Mouse (Mus musculus) heart, embryonic 14.5 days (tissue): ENCODE measurements around the gene Icam1. TPM values are rescaled to one million over a fixed set of nuclear protein-coding genes. Genes with fewer than 3 reads are reported as not detected.

ENCODE experiments used
- ATAC-seq: fragments of 200-750 bp; cut with Nextera tagmentation; 2 replicates; pipeline ENCODE4 v1.8.0; 2017; ENCODE audit warnings: low read depth, moderate TSS enrichment; ENCODE audit not compliant: insufficient number of reproducible peaks, insufficient read depth, low FRiP score
- H3K27ac ChIP-seq, 2 experiments: fragments of 200-500 bp in 1 of 2; fragments of 300-500 bp in 1 of 2; sonication (generic) in 1 of 2; replicated peaks in 1 of 2; 2 replicates each; pipeline ENCODE4 v1.5.1; 2012 to 2014; ENCODE audit warnings: low read depth in 2 of 2, low read length in 2 of 2, control low read depth in 1 of 2, mild to moderate bottlenecking in 1 of 2, mixed read lengths in 1 of 2; ENCODE audit not compliant: control insufficient read depth in 1 of 2, insufficient read depth in 1 of 2
- H3K27me3 ChIP-seq: fragments of 300-500 bp; sonication (generic); 2 replicates; pipeline ENCODE4 v1.6.1; 2014; ENCODE audit warnings: mild to moderate bottlenecking, low read length, control low read depth; ENCODE audit not compliant: control insufficient read depth, insufficient read depth
- H3K36me3 ChIP-seq: fragments of 300-500 bp; sonication (generic); 2 replicates; pipeline ENCODE4 v1.6.1; 2014; ENCODE audit warnings: mild to moderate bottlenecking, control low read depth, low read length, mixed read lengths; ENCODE audit not compliant: control insufficient read depth, insufficient read depth
- H3K4me1 ChIP-seq, 2 experiments: fragments of 200-500 bp in 1 of 2; fragments of 300-500 bp in 1 of 2; sonication (generic) in 1 of 2; 2 replicates each; pipeline ENCODE4 v1.6.1; 2012 to 2014; ENCODE audit warnings: low read length in 2 of 2, control low read depth in 1 of 2, mixed read lengths in 1 of 2; ENCODE audit not compliant: control insufficient read depth in 2 of 2, insufficient read depth in 2 of 2
- H3K4me2 ChIP-seq: fragments of 300-500 bp; sonication (generic); 2 replicates; pipeline ENCODE4 v1.6.1; 2014; ENCODE audit warnings: mild to moderate bottlenecking, low read length
- H3K4me3 ChIP-seq, 2 experiments: fragments of 200-500 bp in 1 of 2; fragments of 300-500 bp in 1 of 2; sonication (generic) in 1 of 2; 2 replicates each; pipeline ENCODE4 v1.5.1; 2012 to 2014; ENCODE audit warnings: low read length in 2 of 2, mild to moderate bottlenecking in 2 of 2, control low read depth in 1 of 2, low read depth in 1 of 2, moderate library complexity in 1 of 2; ENCODE audit not compliant: control insufficient read depth in 1 of 2, insufficient read depth in 1 of 2
- H3K9ac ChIP-seq: fragments of 300-500 bp; sonication (generic); 2 replicates; pipeline ENCODE4 v1.6.1; 2014; ENCODE audit warnings: mild to moderate bottlenecking, low read length
- H3K9me3 ChIP-seq: fragments of 300-500 bp; sonication (generic); 2 replicates; pipeline ENCODE4 v1.6.1; 2016; ENCODE audit warnings: low read length, control low read depth; ENCODE audit not compliant: control insufficient read depth
- WGBS: fragments of 180-500 bp; shearing (Covaris S2); extraction: QIAGEN DNeasy Blood & Tissue Kit; methylation state at CpG from one replicate; pipeline ENCODE4 v1.1.7; 2014; 5-methylcytosine and 5-hydroxymethylcytosine counted together
- polyA plus RNA-seq: library from polyadenylated mRNA; unstranded; fragments of >200 nt; fragmentation: Nextera tagmentation; extraction: Ambion mirVana; gene quantifications from 2 replicates; pipeline ENCODE4 v1.2.1, GENCODE M21; 2014

Gene Icam1
- polyA plus RNA-seq, 1 experiment from 2014 or later, result 13.9 TPM

- H3K9me3 ChIP-seq, result no peaks in the 10 kb centered on the region
- peaks cover 14% of the 10 kb centered on the region for H3K27me3 ChIP-seq
- H3K9ac ChIP-seq, result no peak overlapping the region
- no peak overlapping the region for H3K27ac ChIP-seq
- peaks cover 16 to 20% of the 10 kb centered on the region in 2 experiments for H3K4me1 ChIP-seq
- H3K36me3 ChIP-seq, result 0 out of 2 replicates have a peak, but pooled peaks cover 6% of the 10 kb centered on the region
- 78% methylated on average over 12 of the region's 12 CpGs for WGBS
- no peak overlapping the region for H3K4me3 ChIP-seq
- no peak overlapping the region for H3K4me2 ChIP-seq
- ATAC-seq, result no peak
Measured at GRCm38 (mm10) chr9:21026849-21027248, 11.1 kb downstream of the Icam1 start.

- Histone ChIP-seq H3K27ac (no peak overlapping the region), H3K27me3 (peaks cover 24% of the 10 kb centered on the region), H3K4me1 (peaks cover 18 to 30% of the 10 kb centered on the region in 2 experiments), H3K4me3 (no peak overlapping the region), H3K4me2 (no peak overlapping the region), H3K36me3 (0 out of 2 replicates have a peak, but pooled peaks cover 6% of the 10 kb centered on the region), H3K9me3 (no peaks in the 10 kb centered on the region), H3K9ac (no peak overlapping the region)
- 59% methylated on average over 8 of the region's 8 CpGs for WGBS
- ATAC-seq, result no peak
Measured at GRCm38 (mm10) chr9:21027774-21028290, 12.0 kb downstream of the Icam1 start.

GRCm38 (mm10) chr9:21028560-21029110 is 12.8 kb downstream of the Icam1 start:
- ATAC-seq, result no peak
- WGBS, result 74% methylated on average over 6 of the region's 6 CpGs
- no peaks in the 10 kb centered on the region for H3K9me3 ChIP-seq
- H3K27me3 ChIP-seq, result peaks cover 32% of the 10 kb centered on the region
- no peak overlapping the region for H3K27ac ChIP-seq
- H3K4me1 ChIP-seq, result peaks cover 23 to 38% of the 10 kb centered on the region in 2 experiments
- H3K9ac ChIP-seq, result no peak overlapping the region
- 0 out of 2 replicates have a peak, but pooled peaks cover 6% of the 10 kb centered on the region for H3K36me3 ChIP-seq
- 0 out of 2 replicates have a peak overlapping the region, but pooled peaks have one; percentile 83 for H3K4me2 ChIP-seq
- no peak overlapping the region for H3K4me3 ChIP-seq

GRCm38 (mm10) chr9:21029291-21030054 is 13.7 kb downstream of the Icam1 start, which contains the start of gene Icam4:
Icam4 (plus strand) TSS chr9:21029373.
- Histone ChIP-seq H3K4me1 (peaks cover 23 to 38% of the 10 kb centered on the region in 2 experiments), H3K4me2 (peak within 1 kb of the TSS; percentile 83), H3K9me3 (no peaks in the 10 kb centered on the region), H3K9ac (peak within 1 kb of the TSS; percentile 64), H3K27ac (no peak within 1 kb of the TSS; a peak in 1 of 4 replicates), H3K4me3 (peak within 1 kb of the TSS; percentile 42 to 54), H3K27me3 (peaks cover 40% of the 10 kb centered on the region), H3K36me3 (0 out of 2 replicates have a peak, but pooled peaks cover 6% of the 10 kb centered on the region)
- peak; percentile 9; the same call in 1 of the 2 replicates for ATAC-seq
- WGBS, result 1% methylated on average over 37 of the region's 37 CpGs

- Histone ChIP-seq H3K4me3 (peak overlapping the region in 1 of 2 experiments; percentile 54; a peak in 2 of 4 replicates), H3K9me3 (no peaks in the 10 kb centered on the region), H3K4me1 (peaks cover 23 to 38% of the 10 kb centered on the region in 2 experiments), H3K27ac (no peak overlapping the region), H3K36me3 (0 out of 2 replicates have a peak, but pooled peaks cover 6% of the 10 kb centered on the region), H3K4me2 (peak overlapping the region; percentile 83), H3K9ac (0 out of 2 replicates have a peak overlapping the region, but pooled peaks have one; percentile 64), H3K27me3 (peaks cover 46% of the 10 kb centered on the region)
- no peak for ATAC-seq
- 19% methylated on average over 22 of the region's 22 CpGs for WGBS
Measured at GRCm38 (mm10) chr9:21030055-21030600, 14.3 kb downstream of the Icam1 start.

GRCm38 (mm10) chr9:21030781-21031250 is 15.0 kb downstream of the Icam1 start:
- ATAC-seq, result peak; percentile 47
- H3K9me3 ChIP-seq, result no peaks in the 10 kb centered on the region
- H3K4me1 ChIP-seq, result peaks cover 23 to 38% of the 10 kb centered on the region in 2 experiments
- peaks cover 53% of the 10 kb centered on the region for H3K27me3 ChIP-seq
- WGBS, result 0% methylated on average over 13 of the region's 13 CpGs
- H3K27ac ChIP-seq, result 0 out of 4 replicates have a peak overlapping the region, but pooled peaks of 1 of the 2 experiments have one; percentile 29
- peak overlapping the region; percentile 28; the same call in 1 of the 2 replicates for H3K9ac ChIP-seq
- 0 out of 2 replicates have a peak, but pooled peaks cover 6% of the 10 kb centered on the region for H3K36me3 ChIP-seq
- peak overlapping the region; percentile 83 for H3K4me2 ChIP-seq
- H3K4me3 ChIP-seq, result peak overlapping the region; percentile 40 to 54
